Mouse (Mus musculus): ENCODE data around the gene Fbxo40.

DNA sequence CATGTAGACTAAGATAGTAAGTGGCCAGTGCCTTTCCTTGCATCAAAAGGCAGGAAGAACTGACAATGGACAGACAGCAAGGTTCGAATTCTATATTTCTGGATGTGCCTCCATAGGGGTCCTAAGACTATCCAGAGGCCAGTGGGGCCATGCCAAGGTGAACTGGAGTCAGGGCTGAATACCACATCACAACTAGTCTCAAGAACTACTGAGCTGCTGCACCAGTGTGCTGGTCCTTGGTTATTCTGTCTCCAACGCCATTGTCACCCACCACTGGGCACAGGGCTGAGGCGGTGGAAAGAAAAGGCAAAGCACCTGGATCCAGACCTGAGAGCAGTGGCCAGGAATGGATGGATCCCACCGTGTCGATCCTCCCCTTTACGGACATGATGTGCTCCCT is 57.7 kb downstream of the Fbxo40 start:
- TF ChIP-seq CTCF (IDR thresholded peaks at IDR 0.05; ENCODE audit: low read depth, low read length) (no peak), POLR2A (IDR thresholded peaks at IDR 0.05; ENCODE audit: borderline replicate concordance, low read depth, low read length) (no peak)

All from bone marrow macrophage, adult 2 months (primary cell).